Mouse (Mus musculus): ENCODE measurements at regions not wholly inside any gene's neighbourhood (a gene's known extent, or its start where the extent isn't known, plus 50 kb on each side); places are given as distances from the start of the nearest gene placed in this dataset.

DNA sequence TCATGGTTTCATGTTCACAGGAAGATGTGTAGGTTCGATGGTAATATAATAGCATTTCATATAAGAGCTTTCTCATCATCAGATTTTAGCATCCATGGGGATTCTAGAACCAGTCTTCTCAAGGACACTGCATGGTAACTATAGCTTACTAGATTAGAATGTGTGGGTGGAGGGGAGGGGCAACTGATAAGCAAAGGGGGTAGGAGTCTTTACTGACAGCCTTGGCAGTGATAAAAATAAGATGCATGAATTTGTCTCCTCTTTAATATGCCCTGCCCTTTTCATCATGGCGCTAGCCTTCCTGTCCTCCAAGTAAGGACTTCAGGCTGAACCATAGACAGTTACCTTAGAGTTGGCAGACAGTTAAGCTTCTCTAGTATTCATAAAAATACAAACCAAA lies 69.6 kb upstream of the Slc22a23 start:
- TF ChIP-seq CTCF (IDR thresholded peaks at IDR 0.05) (no peak), POLR2A (IDR thresholded peaks at IDR 0.05; ENCODE audit: insufficient read depth, low read depth, low read length) (no peak)

All from heart, adult 2 months (tissue).